Mouse (Mus musculus) skeletal muscle tissue, adult 2 months (tissue): ENCODE measurements around the gene Gpr55.
A peak's percentile ranks its signal among the peaks of the same experiment; 100 is the strongest.

ENCODE experiments used
- DNase-seq: peaks from one replicate; pipeline ENCODE4 v3.0.0-alpha.2; 2012; ENCODE audit warnings: low read depth, low spot score

Gpr55 gene

DNA sequence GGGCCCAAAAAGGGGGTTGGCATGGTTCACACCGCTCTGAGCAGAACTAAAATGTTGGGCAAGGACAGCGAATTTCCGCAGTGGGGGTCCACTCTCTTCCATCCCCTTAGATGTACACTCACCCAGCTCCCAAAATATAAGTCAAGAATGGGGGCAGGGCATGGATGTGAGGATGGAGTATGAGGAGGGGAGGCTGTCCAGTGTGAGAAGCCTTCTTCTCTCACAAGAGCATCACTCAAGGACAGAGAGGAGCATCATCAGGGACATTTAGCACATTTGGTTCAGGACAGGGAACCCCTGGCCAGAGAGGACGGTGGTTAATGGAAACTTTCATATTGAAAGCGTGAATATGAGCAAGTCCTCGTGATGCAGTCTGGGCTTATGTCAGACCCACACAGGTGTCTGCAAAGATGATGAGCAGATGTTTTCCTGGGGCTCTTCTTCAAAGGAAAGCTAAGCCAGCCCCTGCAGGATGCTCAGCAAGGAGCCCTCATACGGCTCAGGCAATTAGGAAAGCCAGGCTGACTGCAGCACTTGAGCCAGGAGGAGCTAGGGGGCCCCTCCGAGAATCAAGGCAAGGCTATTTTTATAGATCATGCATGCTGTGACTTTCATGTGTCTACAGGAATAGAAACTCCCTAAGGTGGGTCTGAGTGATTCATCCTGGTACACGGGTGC, 2.7 kb downstream of the Gpr55 start:
- DNase-seq = no peak

DNA sequence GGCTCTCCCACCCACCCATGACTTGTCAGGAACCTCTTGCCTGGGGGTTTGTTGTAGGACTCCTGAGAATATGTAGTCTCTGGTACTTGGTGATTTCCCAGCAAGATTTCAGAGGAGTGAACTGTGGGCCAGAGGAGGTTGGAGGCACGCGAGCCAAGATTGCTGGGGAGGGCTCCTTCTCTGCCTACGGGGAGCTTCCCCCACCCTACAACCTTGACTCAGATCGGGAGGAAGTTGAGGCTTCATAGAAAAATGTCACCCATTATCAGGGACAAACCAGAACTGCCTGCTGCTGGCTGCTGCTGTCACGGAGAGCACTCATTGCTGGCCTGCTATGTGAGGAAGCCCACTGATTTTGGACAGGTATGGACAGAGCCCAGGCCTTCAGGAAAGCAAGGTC, 3.5 kb downstream of the Gpr55 start:
- no peak for DNase-seq

DNA sequence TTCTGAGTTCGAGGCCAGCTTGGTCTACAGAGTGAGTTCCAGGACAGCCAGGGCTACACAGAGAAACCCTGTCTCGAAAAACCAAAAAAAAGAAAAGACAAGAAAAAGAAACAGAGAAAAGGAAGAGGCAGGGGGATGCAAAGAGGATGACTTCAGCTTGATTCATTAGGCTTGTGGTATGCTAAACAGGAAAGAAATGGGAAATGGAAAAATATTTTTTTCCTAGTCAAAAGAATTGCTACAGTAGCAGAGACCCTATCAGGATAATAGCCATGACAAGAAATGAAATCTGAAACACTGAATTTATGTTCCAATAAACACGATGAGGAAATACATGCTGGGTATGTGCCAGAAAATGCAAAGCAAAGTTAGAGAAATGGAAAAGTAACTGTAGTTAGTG, 5.7 kb downstream of the Gpr55 start:
- no peak for DNase-seq

DNA sequence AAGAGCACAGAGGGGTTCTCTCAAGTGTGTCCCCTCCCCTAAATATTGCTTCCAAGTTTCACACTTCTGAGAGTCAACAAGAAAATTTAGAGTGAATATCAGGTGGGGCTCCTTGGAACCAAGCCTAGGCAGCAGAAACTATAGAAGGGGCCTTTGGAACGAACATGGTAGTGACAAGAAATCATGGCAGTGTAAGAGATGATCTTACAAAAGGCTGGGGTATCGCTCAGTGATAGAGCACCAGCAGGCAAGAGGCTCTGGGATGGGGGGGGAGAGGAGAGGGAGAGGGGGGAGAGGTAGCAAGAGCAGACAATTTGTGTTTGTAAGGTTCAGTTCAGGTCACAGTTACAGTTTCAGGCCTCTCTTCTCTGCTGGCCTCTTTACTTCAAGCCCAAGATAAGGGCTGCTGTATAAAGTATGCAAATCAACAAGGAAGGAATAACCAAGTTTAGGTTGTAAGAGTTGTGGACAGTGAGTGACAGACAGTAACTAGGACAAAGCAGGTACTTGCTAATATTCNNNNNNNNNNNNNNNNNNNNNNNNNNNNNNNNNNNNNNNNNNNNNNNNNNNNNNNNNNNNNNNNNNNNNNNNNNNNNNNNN, 11.6 kb downstream of the Gpr55 start:
- DNase-seq = no peak

DNA sequence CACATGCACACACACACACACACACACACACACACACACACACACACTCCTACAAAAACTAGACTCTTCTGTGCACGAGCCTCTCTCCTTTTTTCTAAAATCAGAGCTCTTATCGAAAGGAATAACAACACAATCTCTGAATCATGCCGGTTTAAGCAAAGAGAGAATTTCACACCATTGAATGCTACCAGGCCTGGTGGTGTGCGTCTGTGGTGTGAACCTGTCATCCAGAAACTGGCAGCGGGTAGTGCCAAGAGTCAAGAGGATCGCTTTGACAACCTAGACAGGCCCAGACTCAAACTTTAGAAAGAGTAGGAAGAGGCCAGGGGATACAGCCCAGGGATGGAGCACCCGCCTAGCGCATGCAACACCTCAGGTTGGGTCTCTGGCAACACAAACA, 18.5 kb downstream of the Gpr55 start:
- DNase-seq = no peak

DNA sequence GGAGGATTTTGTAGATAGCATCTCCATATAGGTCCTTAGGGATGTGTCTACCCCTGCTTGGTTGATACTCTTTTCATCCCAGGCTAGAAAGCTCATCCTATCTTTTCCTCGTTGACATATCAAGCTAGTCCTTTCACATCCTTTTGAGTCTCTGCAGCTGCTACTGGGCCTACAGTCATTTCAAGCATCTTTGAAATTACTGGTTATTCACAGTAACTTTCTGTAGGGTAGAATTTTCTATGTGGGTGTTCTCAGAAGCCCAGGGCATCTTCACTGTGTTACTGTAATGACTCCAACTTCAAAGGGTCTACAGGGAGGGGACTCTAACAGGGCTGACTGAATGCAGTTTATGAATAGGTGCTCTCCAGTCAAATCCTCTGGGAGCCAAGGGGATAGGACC, 23.5 kb downstream of the Gpr55 start:
- no peak for DNase-seq

DNA sequence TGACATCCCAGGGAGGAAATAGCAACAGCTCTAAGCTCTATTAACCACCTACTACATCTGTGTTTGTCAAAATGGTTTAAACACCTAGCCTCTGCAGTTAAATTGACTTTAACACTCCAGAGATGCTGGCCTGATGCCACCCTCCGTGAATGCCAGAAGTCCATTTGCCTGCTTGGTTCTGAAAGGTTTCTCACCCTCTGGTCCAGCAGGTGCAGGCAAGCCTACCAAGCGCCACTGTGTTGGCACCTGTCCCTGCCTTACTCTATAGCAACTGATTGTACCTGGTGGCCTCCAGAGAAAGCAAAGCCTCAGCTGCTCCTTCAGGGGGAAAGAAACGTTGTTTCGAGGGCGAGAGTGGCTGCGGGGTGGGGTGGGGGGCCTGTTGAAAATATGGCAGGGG, 24.5 kb downstream of the Gpr55 start:
- no peak for DNase-seq

DNA sequence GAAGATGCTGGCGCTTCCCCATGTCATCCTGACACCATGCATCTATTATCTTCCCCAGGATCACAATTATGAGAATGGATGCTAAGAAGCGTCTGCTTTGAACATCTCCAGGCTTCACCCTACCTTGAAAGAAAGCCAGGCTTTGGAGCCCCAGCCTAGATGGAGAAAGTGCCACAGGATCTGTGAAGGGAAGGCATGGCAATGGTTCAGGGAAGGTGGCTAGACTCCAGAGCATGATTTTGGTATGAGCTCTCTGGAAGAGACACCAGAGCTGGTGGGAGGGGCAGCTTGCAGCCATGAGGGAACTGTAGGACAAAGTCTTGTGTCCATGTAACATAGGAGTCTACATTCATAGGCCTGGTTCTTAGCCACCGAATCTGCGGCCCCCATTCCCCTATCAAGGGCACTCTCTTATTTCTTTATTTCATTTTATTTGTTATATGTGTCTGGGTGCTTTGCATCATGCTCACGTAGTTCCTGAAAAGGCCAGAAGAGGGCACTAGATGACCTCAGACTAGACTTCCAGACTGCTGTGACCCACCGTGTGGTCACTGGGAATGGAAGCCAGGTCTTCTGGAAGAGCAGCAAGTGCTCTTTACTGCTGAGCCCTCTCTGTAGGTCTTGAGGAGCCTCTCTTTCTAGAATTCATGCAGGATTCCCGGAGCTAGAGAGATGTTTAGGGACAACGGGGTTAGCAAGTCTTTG, 25.5 kb downstream of the Gpr55 start:
- DNase-seq = peak; percentile 25

DNA sequence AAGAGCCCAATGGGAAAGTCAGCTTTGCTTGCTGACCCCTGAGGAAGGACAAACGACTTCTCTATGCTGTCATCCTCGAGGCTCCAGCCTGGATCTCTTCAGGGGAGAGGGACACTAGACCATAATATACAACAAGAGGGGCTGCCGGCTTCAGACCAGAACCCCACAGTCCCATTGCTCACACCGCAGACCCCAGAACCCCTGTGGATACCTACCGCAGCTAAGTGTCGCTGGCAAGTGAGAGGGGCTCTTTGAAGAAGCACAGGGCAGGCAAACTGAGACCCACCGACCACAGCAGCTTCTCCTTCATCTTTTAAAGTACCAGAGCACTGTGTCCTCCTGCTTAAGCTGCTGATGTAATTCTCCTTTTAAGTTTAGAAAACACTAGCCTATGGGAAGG, 26.2 kb downstream of the Gpr55 start:
- no peak for DNase-seq

DNA sequence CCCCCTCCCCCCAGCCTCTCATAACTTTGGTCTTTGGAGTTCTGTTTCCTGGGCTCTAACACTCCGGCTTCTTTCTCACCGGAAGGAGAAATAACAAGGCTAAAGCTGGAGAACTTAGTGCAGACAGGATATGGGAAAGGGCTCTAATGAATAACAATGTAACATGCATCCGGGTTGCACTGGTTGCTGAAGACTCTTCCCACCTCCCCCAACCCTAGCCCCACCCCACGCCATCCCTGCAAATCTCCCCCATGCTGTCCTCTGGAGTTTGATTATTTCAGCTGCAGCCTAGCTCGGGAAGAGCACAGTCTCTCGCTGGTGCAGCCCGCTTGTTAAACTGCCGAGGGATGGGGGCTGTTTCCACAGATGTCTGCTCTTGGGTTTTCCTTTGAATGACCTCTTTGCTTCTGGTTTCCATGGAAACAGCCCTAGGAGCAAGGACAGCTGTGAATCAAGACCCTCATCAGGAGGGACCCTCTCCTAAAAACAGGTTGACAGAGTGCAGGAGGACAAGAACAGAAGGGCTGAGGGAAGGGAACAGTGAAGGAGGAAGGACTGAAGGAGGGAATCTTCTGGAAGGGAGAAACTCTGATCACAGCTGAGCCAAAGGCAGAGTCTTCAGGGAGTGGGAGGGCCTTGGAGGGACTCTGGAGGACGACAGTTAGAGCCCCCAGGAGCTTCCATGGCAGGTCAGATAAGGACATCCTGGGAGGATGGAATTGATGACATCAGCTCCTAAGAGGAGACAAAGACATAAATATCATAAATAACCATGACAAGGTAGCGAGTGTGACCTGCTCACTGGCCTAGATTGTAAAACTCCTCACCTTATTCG, 27.0 kb downstream of the Gpr55 start:
- DNase-seq = no peak

DNA sequence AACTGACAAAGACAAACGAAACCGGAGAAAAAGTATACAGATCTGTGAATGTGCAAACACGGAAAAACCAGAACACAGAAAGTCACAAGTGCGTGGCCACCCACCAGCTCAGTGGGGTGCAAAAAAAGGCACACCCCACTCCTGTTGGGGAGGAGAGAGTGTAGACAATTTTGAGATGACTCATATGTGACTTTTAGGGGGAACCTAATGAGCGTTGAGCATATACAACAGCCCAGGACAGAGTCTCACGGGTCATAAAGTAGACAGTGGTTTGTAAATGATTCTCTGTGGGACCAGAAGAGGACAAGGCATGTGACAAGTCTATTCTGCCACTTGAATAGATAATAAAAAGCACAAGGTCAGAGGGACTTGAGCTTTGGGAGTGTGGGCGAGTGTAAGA, 27.6 kb downstream of the Gpr55 start:
- DNase-seq = no peak

DNA sequence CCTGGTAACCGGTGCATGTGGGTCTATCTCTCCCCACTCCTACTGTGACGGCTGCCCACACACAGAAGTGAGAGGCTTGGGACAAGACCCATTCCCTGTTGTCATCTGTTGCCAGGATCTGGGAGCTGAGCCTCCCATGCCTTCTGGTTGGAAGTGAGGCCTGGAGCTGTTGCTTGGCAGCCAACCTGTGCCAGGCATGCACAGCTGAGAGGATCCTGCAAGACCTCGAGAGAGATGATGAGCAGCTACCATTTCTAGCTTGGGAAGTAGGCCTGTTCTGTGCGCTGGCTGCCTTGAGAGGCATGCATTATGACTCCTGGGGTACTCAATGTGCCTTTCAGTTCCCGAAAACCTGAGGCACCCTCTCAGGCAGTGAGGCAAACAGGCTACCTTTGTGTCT, 29.6 kb downstream of the Gpr55 start:
- no peak for DNase-seq

DNA sequence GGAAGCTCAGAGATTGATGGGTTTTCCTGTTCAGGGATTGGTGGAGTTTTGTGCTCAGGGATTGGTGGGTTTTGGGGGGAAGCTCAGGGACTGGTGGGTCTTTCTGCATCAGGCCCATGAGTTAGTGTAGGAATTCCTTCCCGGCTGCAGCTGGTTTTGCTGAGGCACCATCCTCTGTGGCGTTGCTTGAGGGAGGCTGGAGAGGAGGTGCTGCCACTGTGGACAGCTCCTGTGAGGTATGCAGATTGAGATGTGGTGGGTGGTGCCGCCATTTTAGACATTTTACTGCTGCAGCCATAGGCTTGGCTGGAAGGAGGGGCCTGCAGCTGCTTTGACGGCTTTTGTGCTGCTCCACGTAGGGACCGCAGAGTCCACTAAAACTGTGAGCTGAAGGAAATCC, 31.4 kb downstream of the Gpr55 start:
- DNase-seq = no peak

DNA sequence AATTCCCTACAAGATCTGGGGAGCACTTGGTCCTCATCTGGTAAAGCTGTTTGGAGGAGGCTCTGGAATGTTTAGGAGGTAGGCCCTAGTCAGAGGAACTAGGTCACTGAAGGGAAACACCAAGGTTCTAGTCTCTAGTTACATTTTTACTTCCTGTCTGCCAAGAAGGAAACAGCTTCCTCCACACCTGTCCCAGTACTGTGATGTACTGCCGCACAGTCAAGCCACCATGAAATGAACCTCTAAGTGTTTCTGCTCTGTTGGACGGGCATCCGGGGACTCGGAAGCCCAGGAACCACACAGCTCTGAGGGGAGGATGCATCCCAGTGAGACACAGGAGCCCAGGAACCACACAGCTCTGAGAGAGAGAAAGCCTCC, 32.1 kb downstream of the Gpr55 start:
- DNase-seq = no peak

DNA sequence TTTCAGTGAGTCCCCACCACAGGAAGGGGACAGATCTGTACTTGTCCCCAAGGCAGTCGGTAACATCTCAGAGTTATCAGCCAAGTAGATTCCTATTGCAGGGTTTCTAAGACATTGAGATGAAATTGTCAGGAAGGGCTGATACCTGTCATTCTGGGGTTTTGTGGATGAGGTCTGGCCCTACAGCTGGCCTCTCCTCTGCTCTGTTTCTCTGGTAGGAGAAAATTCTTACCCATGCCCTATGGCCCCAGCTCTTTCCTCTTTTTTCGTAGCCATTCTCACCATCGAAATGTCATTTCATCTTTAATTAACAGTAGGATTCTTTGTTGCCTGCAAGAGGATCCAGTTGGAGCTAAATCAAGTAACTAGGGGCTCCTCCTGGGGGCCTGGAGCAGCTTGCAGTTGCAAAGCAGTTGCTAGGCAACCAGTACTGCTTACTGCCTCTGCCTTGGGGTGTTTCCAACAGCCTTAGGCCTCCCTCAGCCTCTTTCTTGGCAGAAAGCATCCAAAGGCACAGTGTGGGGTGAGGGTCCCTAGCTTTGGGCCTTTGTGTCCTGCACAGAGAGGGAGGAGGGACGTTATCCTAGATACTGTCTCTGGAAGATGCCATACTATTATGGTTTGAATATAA, 32.6 kb downstream of the Gpr55 start, which contains the start of gene 4933407L21Rik:
Gene 4933407L21Rik, plus strand, starts transcription at position 427 of the 631 bp plus-strand sequence.
- DNase-seq = no peak

DNA sequence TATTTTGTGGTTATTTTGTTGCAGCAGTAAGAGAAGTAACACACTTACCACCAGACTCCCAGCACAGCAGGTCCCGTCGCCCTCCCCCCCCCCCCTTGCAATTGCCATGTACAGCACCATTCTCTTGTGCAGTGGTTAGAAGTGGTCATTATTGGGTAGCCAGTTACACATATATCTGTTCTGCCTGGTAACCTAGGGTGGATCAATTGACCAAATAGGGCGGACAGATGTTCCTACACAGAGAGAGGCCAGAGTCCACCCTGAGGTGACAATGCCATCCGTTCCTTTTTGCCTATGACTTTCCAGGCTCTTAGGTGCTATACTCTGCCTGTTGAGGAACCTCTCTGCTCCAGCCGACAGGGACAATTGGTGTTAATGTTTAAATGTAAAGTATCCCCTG, 35.6 kb downstream of the Gpr55 start:
- DNase-seq = no peak

DNA sequence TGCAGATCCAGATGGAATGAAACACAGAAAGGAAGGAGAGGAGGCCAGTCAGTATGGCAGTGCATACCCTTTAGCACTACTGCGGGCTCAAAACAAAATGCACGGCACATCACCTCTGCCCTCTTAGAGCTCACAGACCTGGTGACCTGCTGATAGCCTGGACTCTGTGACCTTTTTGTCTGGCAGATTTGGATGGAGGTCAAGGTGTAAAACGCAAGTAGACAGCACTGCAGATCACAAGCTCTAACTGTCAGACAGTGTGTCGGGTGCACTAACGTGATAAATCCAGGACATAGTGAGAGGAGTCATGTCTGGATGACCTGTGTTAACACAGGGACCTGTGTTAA, 38.0 kb downstream of the Gpr55 start:
- no peak for DNase-seq

DNA sequence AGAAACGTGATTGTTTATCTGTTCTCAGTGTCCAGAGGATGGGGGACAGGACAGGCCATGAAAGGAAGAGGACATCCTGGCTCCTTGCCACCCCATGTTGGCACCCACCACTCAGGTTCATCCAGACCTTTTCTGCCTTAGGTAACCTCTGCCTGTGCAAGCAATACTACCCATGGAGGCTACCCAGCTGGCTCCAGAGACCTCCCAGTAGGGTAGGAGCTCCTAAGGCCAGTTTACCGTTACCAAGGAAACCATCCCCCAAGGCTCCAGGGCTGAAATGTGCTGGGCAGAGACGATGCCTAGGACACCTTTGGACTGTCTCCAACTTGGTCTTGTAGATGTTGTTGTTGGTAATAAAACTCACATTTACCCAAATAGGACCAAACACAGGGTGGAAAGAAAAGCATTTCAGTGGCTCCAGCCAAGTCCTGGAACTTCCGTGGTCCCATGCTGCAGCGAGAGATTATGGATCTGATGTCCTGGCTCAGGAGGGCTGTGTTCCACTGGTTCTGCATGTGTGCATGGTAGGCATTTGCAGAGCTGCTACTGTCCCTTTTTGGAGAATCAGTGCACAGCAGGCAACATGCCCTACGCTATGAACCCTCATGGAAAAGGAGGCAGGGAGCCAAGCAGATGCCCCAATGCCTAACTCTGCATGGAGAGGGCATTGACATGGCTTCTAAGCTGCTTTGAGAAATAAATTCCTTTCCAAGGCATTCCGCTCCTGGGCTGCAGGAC, 38.5 kb downstream of the Gpr55 start:
- no peak for DNase-seq

DNA sequence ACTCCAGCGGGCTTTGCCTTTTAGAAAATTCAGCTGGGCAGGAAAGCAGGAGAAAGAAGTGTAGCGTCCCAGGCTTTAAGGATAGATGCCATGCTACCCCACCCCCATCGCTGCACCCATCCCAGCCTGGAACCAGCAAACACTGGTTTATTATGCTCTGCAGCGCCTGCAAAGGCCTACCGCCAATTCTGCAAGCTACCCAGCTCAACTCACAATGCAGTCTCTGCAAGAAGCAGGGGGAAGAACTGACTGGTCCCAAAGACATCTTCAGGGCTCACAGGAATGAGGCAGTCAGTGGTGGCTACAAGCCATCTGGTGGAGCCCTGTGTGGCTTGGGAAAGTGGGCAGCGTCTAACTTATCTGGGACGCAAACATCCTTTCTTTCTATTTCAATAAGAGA, 39.1 kb downstream of the Gpr55 start:
- no peak for DNase-seq

DNA sequence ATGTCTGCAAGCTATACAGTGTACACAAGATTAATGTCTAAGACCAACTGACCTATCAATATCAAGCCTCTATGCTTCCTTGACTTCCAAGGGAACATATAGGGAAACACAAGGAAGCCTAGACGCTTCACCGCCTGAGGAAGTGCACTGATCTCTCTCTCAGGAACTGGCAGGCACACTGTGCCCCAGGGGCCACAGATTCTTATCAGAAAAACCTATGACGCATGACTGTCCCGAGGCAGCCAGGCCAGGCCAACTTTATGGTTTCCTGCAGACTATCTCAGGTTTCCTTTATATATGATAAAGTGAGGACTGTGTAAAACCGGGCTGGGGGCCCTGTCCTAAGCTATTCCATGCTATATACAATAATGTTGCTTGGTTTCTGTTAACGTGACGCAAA, 41.2 kb downstream of the Gpr55 start:
- no peak for DNase-seq

DNA sequence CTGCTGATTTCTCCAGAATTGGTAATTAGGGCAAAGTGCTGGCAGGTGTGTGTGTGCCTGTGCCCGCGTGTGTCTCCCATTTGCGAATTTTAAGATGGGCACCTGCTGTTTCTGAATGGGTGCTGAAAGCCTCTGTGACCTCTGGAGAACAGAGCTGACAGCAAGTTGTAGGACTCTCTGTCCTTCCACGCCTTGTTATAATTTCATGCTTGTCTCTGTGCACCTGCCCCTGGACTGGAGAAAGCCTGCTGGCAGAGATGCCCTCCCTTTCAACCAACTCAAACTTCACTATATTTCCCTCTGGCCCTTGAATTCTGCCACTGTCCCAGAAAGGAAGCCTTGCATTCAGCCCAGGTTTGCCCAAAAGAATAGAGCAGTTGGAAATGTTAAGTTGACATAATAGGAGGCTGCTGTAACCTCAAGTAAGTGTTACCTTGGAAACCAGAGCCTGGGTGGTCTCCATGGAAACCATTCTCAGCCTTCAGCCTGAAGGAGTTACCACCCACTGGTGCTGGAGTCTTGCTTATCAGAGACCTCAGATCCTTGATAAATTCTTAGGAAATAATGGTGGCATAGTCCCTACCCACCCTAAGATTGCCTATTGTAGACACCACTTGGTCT, 43.9 kb downstream of the Gpr55 start:
- DNase-seq = no peak
